ENCODE assay signal across 17 mouse cellular contexts in genomic region chr1:160099659-160100302, GRCm38 (mm10). TPM values are rescaled to one million over a fixed set of nuclear protein-coding genes. Genes with fewer than 3 reads are reported as not detected.
DNase-seq lines count a peak whose midpoint lies in the region; ATAC-seq and TF ChIP-seq lines count a peak whose summit lies in the region.
"Had no signal": no experiment of that assay in that cellular context is flagged by ENCODE, and none has a peak within 500 bp of the region (broad histone marks: within the 10 kb centered on the region; RNA-seq: fewer than 3 reads in every experiment).

No protein-coding gene starts in this region.

- ATAC-seq in erythroid progenitor cell, adult 5-6 weeks (replicated peaks; ENCODE audit: low FRiP score, poor library complexity, severe bottlenecking) = no peak
- ATAC-seq: forebrain, embryonic 14.5 days had no signal

- no peak overlapping the region for H3K27ac ChIP-seq in cerebellum, adult 2 months (ENCODE audit: insufficient read depth, low read length)
- H3K27ac ChIP-seq: hindbrain, embryonic 10.5 days; kidney, embryonic 15.5 days; limb, embryonic 10.5 days; lung, embryonic 15.5 days had no signal

- WGBS in cerebellum, adult 2 months = 89% methylated on average over 5 of the region's 5 CpGs

- intact Hi-C loops in heart, postnatal 36 days (cut with DNase I) = loop anchor here (5.0 kb wide), 1 partner anchor 83 kb away; no protein-coding TSS in a partner anchor

- H3K27me3 ChIP-seq in cerebellum, adult 2 months (ENCODE audit: control insufficient read depth, insufficient read depth, low read length) = no peaks in the 10 kb centered on the region
- H3K27me3 ChIP-seq: kidney, embryonic 15.5 days; lung, embryonic 15.5 days had no signal

- DNase-seq in cerebellum, adult 2 months = no peak
- DNase-seq in cerebellum, adult 11 months = no peak
- peak; percentile 17 for DNase-seq in kidney, postnatal 14 days
- DNase-seq in kidney, adult 18-20 months = no peak
- peak; percentile 51 for DNase-seq in 416B (ENCODE audit: low read depth)
- peak; percentile 51 for DNase-seq in brain, adult 2 months (ENCODE audit: low read depth, low spot score)
- no peak for DNase-seq in heart, postnatal 36 days
- DNase-seq: adrenal gland, postnatal 25 days; cerebellum, postnatal 14 days; gastrocnemius, postnatal 25 days; thymus, adult 18-20 months had no signal

- no peaks in the 10 kb centered on the region for H3K4me1 ChIP-seq in cerebellum, adult 2 months (ENCODE audit: control insufficient read depth, insufficient read depth, low read length)
- H3K4me1 ChIP-seq: hindbrain, embryonic 10.5 days; kidney, embryonic 15.5 days; limb, embryonic 10.5 days; lung, embryonic 15.5 days had no signal

- peak; percentile 28; the same call in 1 of the 2 replicates for TF ChIP-seq CTCF in cerebellum, adult 2 months (IDR thresholded peaks at IDR 0.05; ENCODE audit: borderline replicate concordance, insufficient read depth, low read depth, low read length)

- TF ChIP-seq POLR2A in cerebellum, adult 2 months (IDR thresholded peaks at IDR 0.05; ENCODE audit: borderline replicate concordance, insufficient read depth, low read length) = no peak

- no peak overlapping the region for H3K4me3 ChIP-seq in cerebellum, adult 2 months (replicated peaks; ENCODE audit: insufficient read depth, low read depth, low read length)
- H3K4me3 ChIP-seq: hindbrain, embryonic 10.5 days; kidney, embryonic 15.5 days; limb, embryonic 10.5 days; lung, embryonic 15.5 days had no signal

RNA-seq across cellular contexts. Expression of gene Tnn, which starts 53.6 kb away (rescaled TPM):
- 0.38 and 0.48 TPM in 2 replicates for polyA plus RNA-seq in cerebellum, adult 2 months (2012; rRNA removed)
- not detected in 2 replicates for total RNA-seq in erythroid progenitor cell, adult 5-6 weeks (2015; ENCODE audit: low replicate concordance)
- total RNA-seq in erythroid progenitor cell, adult 5-6 weeks (2017; ENCODE audit: low replicate concordance) = not detected in 2 replicates
- not detected for total RNA-seq in heart, postnatal 36 days (2021)
- total RNA-seq: gastrocnemius, postnatal 25 days had no signal
- polyA plus RNA-seq: limb, embryonic 10.5 days had no signal

RNA-seq across cellular contexts. Expression of gene 4930523C07Rik, which starts 55.6 kb away (rescaled TPM):
- 2.4 and 6.0 TPM in 2 replicates for polyA plus RNA-seq in cerebellum, adult 2 months (2012; rRNA removed)
- total RNA-seq in erythroid progenitor cell, adult 5-6 weeks (2015; ENCODE audit: low replicate concordance) = 26.0 and 46.5 TPM in 2 replicates
- 25.9 and 91.2 TPM in 2 replicates for total RNA-seq in erythroid progenitor cell, adult 5-6 weeks (2017; ENCODE audit: low replicate concordance)
- total RNA-seq in heart, postnatal 36 days (2021) = 10 to 100 TPM; 24.2 to 25.8 TPM

Comparison
In these comparisons a context has a peak if more than half of its experiments do, and no peak if none do; other contexts are left out.
1. DNase-seq: peak in kidney, postnatal 14 days (single experiment), 416B (single experiment) and brain, adult 2 months (single experiment); none in cerebellum, adult 2 months (0 of 2), cerebellum, adult 11 months (single experiment), kidney, adult 18-20 months (single experiment) and heart, postnatal 36 days (0 of 2).